Mouse (Mus musculus) heart, adult 2 months (tissue): Measurements from ENCODE around the gene Kcnc3. TPM values are rescaled to one million over a fixed set of nuclear protein-coding genes. Genes with fewer than 3 reads are reported as not detected.

Experiments
- DNase-seq, 2 experiments: peaks; one replicate each; pipeline ENCODE4 v3.0.0; 2021
- H3K27ac ChIP-seq: fragments of 200-600 bp; 2 replicates; pipeline ENCODE4 v1.8.1; 2022
- H3K27me3 ChIP-seq: fragments of 200-500 bp; 2 replicates; pipeline ENCODE4 v1.6.1; 2012; ENCODE audit warnings: mild to moderate bottlenecking, low read length, inconsistent platforms, mixed read lengths; ENCODE audit not compliant: control insufficient read depth, insufficient read depth
- H3K36me3 ChIP-seq: fragments of 200-500 bp; 2 replicates; pipeline ENCODE4 v1.6.1; 2012; ENCODE audit warnings: low read length, inconsistent platforms; ENCODE audit not compliant: control insufficient read depth, insufficient read depth
- H3K4me1 ChIP-seq: fragments of 200-500 bp; 2 replicates; pipeline ENCODE4 v1.6.1; 2011; ENCODE audit warnings: low read length; ENCODE audit not compliant: control insufficient read depth, insufficient read depth
- H3K4me3 ChIP-seq: fragments of 200-600 bp; 2 replicates; pipeline ENCODE4 v1.8.1; 2022
- H3K79me2 ChIP-seq: fragments of 200-500 bp; replicated peaks from 2 replicates; pipeline ENCODE4 v1.6.1; 2012; ENCODE audit warnings: mild to moderate bottlenecking, inconsistent platforms, low read length, moderate library complexity, mixed read lengths; ENCODE audit not compliant: control insufficient read depth, insufficient read depth
- H3K9ac ChIP-seq: fragments of 200-500 bp; 2 replicates; pipeline ENCODE4 v1.6.1; 2012; ENCODE audit warnings: low read depth, mild to moderate bottlenecking, control low read depth, inconsistent platforms, low read length, mixed read lengths
- CTCF ChIP-seq: fragments of 200-600 bp; IDR thresholded peaks from 2 replicates; pipeline ENCODE4 v1.8.1; 2022; ENCODE audit warnings: antibody characterized with exemption, mild to moderate bottlenecking, moderate library complexity
- EP300 ChIP-seq: fragments of 200-500 bp; IDR thresholded peaks from 2 replicates; pipeline ENCODE4 v1.6.1; 2011; ENCODE audit warnings: low read depth, low read length, control low read depth; ENCODE audit not compliant: insufficient read depth
- POLR2A ChIP-seq: fragments of 200-500 bp; IDR thresholded peaks from 2 replicates; pipeline ENCODE4 v1.6.1; 2011; ENCODE audit warnings: mild to moderate bottlenecking, low read depth, low read length, control low read depth; ENCODE audit not compliant: insufficient read depth
- WGBS: fragments of 180-500 bp; shearing (Covaris S2); methylation state at CpG from one replicate; pipeline ENCODE4 v1.1.7; 2018; 5-methylcytosine and 5-hydroxymethylcytosine counted together
- intact Hi-C: fragments of 180-260 bp; cut with DNase I; formaldehyde crosslinking; loops from one replicate; pipeline ENCODE4 v1.15.1; 2025
- polyA plus RNA-seq: library from polyadenylated mRNA; depleted of rRNA; stranded (reverse); fragments of >200 nt; gene quantifications from 2 replicates; pipeline ENCODE4 v1.2.3, GENCODE M21; 2012
- total RNA-seq, 2 experiments: library from RNA; stranded (reverse); gene quantifications; 2 replicates each; pipeline ENCODE4 v1.2.3; 2021

The Kcnc3 gene
- total and polyA plus RNA-seq, 3 experiments, result 2.2 to 3.0 (median 2.9) TPM

GRCm38 (mm10) chr7:44563284-44563683 is 27.2 kb upstream of the Kcnc3 start:
- TF ChIP-seq CTCF, result no peak
- no peak for TF ChIP-seq POLR2A
- TF ChIP-seq EP300, result no peak
- no peaks in the 10 kb centered on the region for H3K36me3 ChIP-seq
- DNase-seq, result no peak
- no peak overlapping the region for H3K4me3 ChIP-seq
- intact Hi-C loops, result loop anchor here (5.0 kb wide), 1 partner anchor 301 kb away; the partner anchor contains the start of gene Gm15517
- H3K9ac ChIP-seq, result no peak overlapping the region
- no peaks in the 10 kb centered on the region for H3K27me3 ChIP-seq
- no peaks in the 10 kb centered on the region for H3K79me2 ChIP-seq
- no peaks in the 10 kb centered on the region for H3K4me1 ChIP-seq
- 43% methylated on average over 8 of the region's 8 CpGs for WGBS
- H3K27ac ChIP-seq, result no peak overlapping the region

GRCm38 (mm10) chr7:44564486-44564885 is 26.0 kb upstream of the Kcnc3 start:
- Histone ChIP-seq H3K4me1 (no peaks in the 10 kb centered on the region), H3K27ac (no peak overlapping the region), H3K9ac (no peak overlapping the region), H3K79me2 (no peaks in the 10 kb centered on the region), H3K27me3 (no peaks in the 10 kb centered on the region), H3K4me3 (no peak overlapping the region), H3K36me3 (no peaks in the 10 kb centered on the region)
- DNase-seq, result no peak
- TF ChIP-seq POLR2A (no peak), EP300 (no peak), CTCF (no peak)
- 81% methylated on average over 10 of the region's 10 CpGs for WGBS
- intact Hi-C loops, result loop anchor here (5.0 kb wide), 1 partner anchor 302 kb away; the partner anchor contains the start of gene Gm15517

DNA sequence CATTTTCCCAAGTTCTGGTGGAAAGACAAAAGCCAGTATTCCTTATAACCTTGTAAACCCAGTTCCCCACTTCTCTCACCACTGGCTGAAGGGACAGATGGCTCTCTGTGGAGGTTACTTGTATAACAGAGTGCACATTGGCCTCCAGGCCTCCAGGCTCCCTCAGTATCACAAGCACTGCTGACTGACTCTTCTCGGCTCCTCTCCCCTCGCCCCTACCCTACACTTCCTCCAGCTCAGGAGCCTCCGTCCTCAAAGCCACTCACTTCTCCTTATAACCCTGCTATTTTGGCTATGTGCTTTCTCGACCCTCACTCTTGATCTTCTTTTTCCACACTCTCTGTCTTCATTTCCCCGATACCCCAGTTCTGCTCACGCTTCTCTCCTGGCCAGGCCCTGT is 25.1 kb upstream of the Kcnc3 start:
- Histone ChIP-seq H3K27me3 (no peaks in the 10 kb centered on the region), H3K4me1 (no peaks in the 10 kb centered on the region), H3K79me2 (no peaks in the 10 kb centered on the region), H3K4me3 (no peak overlapping the region), H3K27ac (no peak overlapping the region), H3K9ac (no peak overlapping the region), H3K36me3 (no peaks in the 10 kb centered on the region)
- 50% methylated on average over 6 of the region's 6 CpGs for WGBS
- no peak for DNase-seq
- no peak for TF ChIP-seq CTCF
- no peak for TF ChIP-seq POLR2A
- no peak for TF ChIP-seq EP300
- intact Hi-C loops, result no loop called here

DNA sequence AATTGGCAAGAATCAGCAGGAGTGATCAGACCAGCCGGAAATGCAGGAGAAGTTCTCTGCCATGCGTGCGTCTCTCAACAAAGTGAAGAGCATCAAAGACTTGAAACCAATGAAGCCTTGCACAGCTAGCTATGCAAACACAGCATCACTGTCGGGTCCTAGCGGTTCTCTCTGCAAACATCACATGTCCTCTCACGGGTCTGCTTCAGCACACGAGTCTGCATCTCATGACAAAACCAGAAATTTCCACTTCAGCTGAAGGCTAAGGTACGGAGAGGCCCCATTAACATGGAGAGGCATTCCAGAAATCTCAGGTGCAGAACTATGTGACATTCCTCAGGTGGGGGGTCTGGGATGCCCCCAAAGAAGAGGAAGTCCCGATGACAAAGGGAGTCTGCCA is 21.7 kb upstream of the Kcnc3 start:
- TF ChIP-seq POLR2A, result no peak
- no peak for TF ChIP-seq EP300
- no peak for TF ChIP-seq CTCF
- Histone ChIP-seq H3K27me3 (no peaks in the 10 kb centered on the region), H3K36me3 (no peaks in the 10 kb centered on the region), H3K4me1 (no peaks in the 10 kb centered on the region), H3K79me2 (no peaks in the 10 kb centered on the region), H3K9ac (no peak overlapping the region), H3K27ac (no peak overlapping the region), H3K4me3 (no peak overlapping the region)
- intact Hi-C loops, result no loop called here
- no peak for DNase-seq
- 51% methylated on average over 9 of the region's 9 CpGs for WGBS

GRCm38 (mm10) chr7:44570989-44571388 is 19.5 kb upstream of the Kcnc3 start:
- WGBS, result 73% methylated on average over 6 of the region's 6 CpGs
- TF ChIP-seq EP300 (no peak), CTCF (no peak), POLR2A (no peak)

DNA sequence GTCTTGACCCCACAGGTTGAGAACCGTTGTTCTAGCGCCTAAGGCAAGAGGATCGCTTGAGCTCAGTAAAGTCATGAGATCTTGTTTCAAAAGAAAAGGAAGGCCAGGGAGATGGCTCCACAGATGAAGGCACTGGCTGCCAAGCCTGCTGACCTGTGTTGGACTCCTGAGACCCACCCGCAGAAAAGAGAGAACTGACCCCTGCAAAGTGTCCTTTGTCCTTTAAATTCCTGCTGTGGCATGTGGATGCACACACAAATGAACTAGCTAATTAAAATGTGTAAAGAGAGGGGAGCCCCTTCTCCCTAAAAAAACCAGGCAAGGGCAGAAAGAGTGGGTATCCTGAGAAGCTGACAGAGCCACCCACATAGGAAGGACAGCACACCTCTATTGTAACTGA is 18.7 kb upstream of the Kcnc3 start:
- no peaks in the 10 kb centered on the region for H3K27me3 ChIP-seq
- no peaks in the 10 kb centered on the region for H3K79me2 ChIP-seq
- TF ChIP-seq CTCF, result no peak
- no peak for TF ChIP-seq EP300
- TF ChIP-seq POLR2A, result no peak
- no peak overlapping the region for H3K27ac ChIP-seq
- H3K36me3 ChIP-seq, result no peaks in the 10 kb centered on the region
- no peak overlapping the region for H3K4me3 ChIP-seq
- intact Hi-C loops, result no loop called here
- 74% methylated on average over 4 of the region's 4 CpGs for WGBS
- no peaks in the 10 kb centered on the region for H3K4me1 ChIP-seq
- no peak overlapping the region for H3K9ac ChIP-seq
- DNase-seq, result no peak

More at GRCm38 (mm10) chr7:44570989-44571388, 19.5 kb upstream of the Kcnc3 start:
- H3K4me3 ChIP-seq, result no peak overlapping the region
- no peak overlapping the region for H3K9ac ChIP-seq
- H3K4me1 ChIP-seq, result no peaks in the 10 kb centered on the region
- no peaks in the 10 kb centered on the region for H3K36me3 ChIP-seq
- no peaks in the 10 kb centered on the region for H3K79me2 ChIP-seq
- no peak for DNase-seq
- H3K27ac ChIP-seq, result no peak overlapping the region
- H3K27me3 ChIP-seq, result no peaks in the 10 kb centered on the region
- intact Hi-C loops, result no loop called here
